In genomic region chr2:105151544-105151943, GRCm38 (mm10) we compare ENCODE assay signal across 24 mouse cellular contexts. TPM values are rescaled to one million over a fixed set of nuclear protein-coding genes. Genes with fewer than 3 reads are reported as not detected.
A peak's percentile ranks its signal among the peaks of the same experiment; 100 is the strongest.
DNase-seq lines count a peak whose midpoint lies in the region.
"Had no signal": no experiment of that assay in that cellular context is flagged by ENCODE, and none has a peak within 500 bp of the region (broad histone marks: within the 10 kb centered on the region; RNA-seq: fewer than 3 reads in every experiment).

No protein-coding gene starts in this region.

- peak; percentile 7 to 62 for DNase-seq in frontal cortex, adult 2 months (ENCODE audit: extremely low spot score in 1 of 2, low spot score in 1 of 2)
- no peak for DNase-seq in frontal cortex, postnatal 14 days (ENCODE audit: low spot score in 2 of 2)
- DNase-seq in right cerebral cortex, adult 18-20 months: peak; percentile 39
- DNase-seq in right cerebral cortex, postnatal 25 days: no peak
- peak; percentile 17 for DNase-seq in telencephalon, adult 2 months (ENCODE audit: low read depth, low spot score)
- no peak for DNase-seq in kidney, adult 18-20 months
- DNase-seq: adrenal gland, adult 2 months; adrenal gland, postnatal 10 days; adrenal gland, postnatal 25 days; cerebellum, adult 11-12 months; cerebellum, adult 2 months; cerebellum, adult 9-10 months; cerebellum, postnatal 10 days; cerebellum, postnatal 25 days had no signal

RNA-seq across cellular contexts. Expression of gene Wt1, which starts 25.2 kb away (rescaled TPM):
- 0.20 and 0.34 TPM in 2 replicates for polyA plus RNA-seq in frontal cortex, adult 2 months (2012; rRNA removed)
- polyA plus RNA-seq: C2C12; cerebellum, adult 2 months; erythroblast, embryonic 14.5 days; forebrain, embryonic 12.5 days; forebrain, embryonic 14.5 days had no signal

RNA-seq across cellular contexts. Expression of gene Gm11060, which starts 59.7 kb away (rescaled TPM):
- not detected in 2 replicates for polyA plus RNA-seq in frontal cortex, adult 2 months (2012; rRNA removed)
- polyA plus RNA-seq: adrenal gland, adult 2 months; C2C12; cerebellum, adult 2 months; cortical plate, adult 2 months; embryonic facial prominence, embryonic 11.5 days; embryonic facial prominence, embryonic 13.5 days; embryonic facial prominence, embryonic 15.5 days; erythroblast, embryonic 14.5 days; forebrain, embryonic 10.5 days; forebrain, embryonic 12.5 days; forebrain, embryonic 14.5 days; forebrain, embryonic 16.5 days had no signal

Comparison
In these comparisons a context has a peak if more than half of its experiments do, and no peak if none do; other contexts are left out.
1. DNase-seq: peak in frontal cortex, adult 2 months (2 of 2), right cerebral cortex, adult 18-20 months (single experiment) and telencephalon, adult 2 months (single experiment); none in frontal cortex, postnatal 14 days (0 of 2), right cerebral cortex, postnatal 25 days (single experiment) and kidney, adult 18-20 months (single experiment).